Mouse (Mus musculus) intestine, embryonic 16.5 days (tissue): Measurements from ENCODE around the gene Ttc7b. TPM values are rescaled to one million over a fixed set of nuclear protein-coding genes. Genes with fewer than 3 reads are reported as not detected.

Source experiments
- ATAC-seq: fragments of 200-750 bp; cut with Nextera tagmentation; 2 replicates; pipeline ENCODE4 v1.8.0; 2017; ENCODE audit warnings: moderate TSS enrichment, moderate library complexity
- H3K27ac ChIP-seq: fragments of 300-500 bp; sonication (generic); 2 replicates; pipeline ENCODE4 v1.5.1; 2014; ENCODE audit warnings: mild to moderate bottlenecking, low read length
- H3K27me3 ChIP-seq: fragments of 300-500 bp; sonication (generic); replicated peaks from 2 replicates; pipeline ENCODE4 v1.6.1; 2014; ENCODE audit warnings: low read length, control low read depth, mixed read lengths; ENCODE audit not compliant: control insufficient read depth, insufficient read depth
- H3K36me3 ChIP-seq: fragments of 300-500 bp; sonication (generic); 2 replicates; pipeline ENCODE4 v1.6.1; 2014; ENCODE audit warnings: low read length, control low read depth; ENCODE audit not compliant: control insufficient read depth, insufficient read depth
- H3K4me1 ChIP-seq: fragments of 300-500 bp; sonication (generic); 2 replicates; pipeline ENCODE4 v1.6.1; 2014; ENCODE audit warnings: low read length, control low read depth, mixed read lengths; ENCODE audit not compliant: control insufficient read depth, insufficient read depth
- H3K4me2 ChIP-seq: fragments of 300-500 bp; sonication (generic); 2 replicates; pipeline ENCODE4 v1.6.1; 2014; ENCODE audit warnings: low read depth, low read length, control low read depth
- H3K4me3 ChIP-seq: fragments of 300-500 bp; sonication (generic); 2 replicates; pipeline ENCODE4 v1.5.1; 2014; ENCODE audit warnings: mild to moderate bottlenecking, low read length
- H3K9ac ChIP-seq: fragments of 300-500 bp; sonication (generic); 2 replicates; pipeline ENCODE4 v1.6.1; 2014; ENCODE audit warnings: low read depth, low read length
- H3K9me3 ChIP-seq: fragments of 300-500 bp; sonication (generic); 2 replicates; pipeline ENCODE4 v1.6.1; 2016; ENCODE audit warnings: low read length, control low read depth; ENCODE audit not compliant: control insufficient read depth
- WGBS: fragments of 180-500 bp; shearing (Covaris S2); extraction: QIAGEN DNeasy Blood & Tissue Kit; methylation state at CpG from one replicate; pipeline ENCODE4 v1.1.7; 2014; 5-methylcytosine and 5-hydroxymethylcytosine counted together
- polyA plus RNA-seq: library from polyadenylated mRNA; unstranded; fragments of >200 nt; fragmentation: Nextera tagmentation; extraction: Ambion mirVana; gene quantifications from 2 replicates; pipeline ENCODE4 v1.2.1, GENCODE M21; 2015

Ttc7b gene
- polyA plus RNA-seq, 1 experiment from 2014 or later, result 2.4 TPM

DNA sequence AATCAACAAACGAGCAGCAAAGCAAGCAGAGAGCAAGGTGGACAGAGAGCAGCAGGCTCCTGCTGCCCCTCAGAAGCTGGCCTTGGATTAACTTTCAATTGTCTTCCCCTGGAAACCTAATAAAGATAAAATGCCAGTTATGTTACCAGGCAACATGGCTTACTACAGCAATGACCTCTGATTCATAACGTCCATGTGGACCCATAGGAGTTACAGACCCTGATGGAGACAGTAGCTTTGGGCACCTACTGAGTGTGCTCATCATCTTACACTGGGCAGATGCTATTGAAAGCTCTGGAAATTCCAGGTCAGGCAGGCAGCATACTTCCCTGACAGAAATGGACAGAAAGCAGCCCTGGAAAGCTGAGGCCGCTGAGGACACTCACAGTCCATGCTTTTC, 80.7 kb downstream of the Ttc7b start:
- Histone ChIP-seq H3K9ac (no peak overlapping the region), H3K36me3 (no peaks in the 10 kb centered on the region), H3K4me2 (no peak overlapping the region), H3K4me1 (peaks cover 11% of the 10 kb centered on the region), H3K4me3 (no peak overlapping the region), H3K27me3 (no peaks in the 10 kb centered on the region), H3K9me3 (no peaks in the 10 kb centered on the region), H3K27ac (peak overlapping the region; percentile 1; the same call in 1 of the 2 replicates)
- no peak; the same call in 1 of the 2 replicates for ATAC-seq
- 47% methylated on average over 3 of the region's 3 CpGs for WGBS

DNA sequence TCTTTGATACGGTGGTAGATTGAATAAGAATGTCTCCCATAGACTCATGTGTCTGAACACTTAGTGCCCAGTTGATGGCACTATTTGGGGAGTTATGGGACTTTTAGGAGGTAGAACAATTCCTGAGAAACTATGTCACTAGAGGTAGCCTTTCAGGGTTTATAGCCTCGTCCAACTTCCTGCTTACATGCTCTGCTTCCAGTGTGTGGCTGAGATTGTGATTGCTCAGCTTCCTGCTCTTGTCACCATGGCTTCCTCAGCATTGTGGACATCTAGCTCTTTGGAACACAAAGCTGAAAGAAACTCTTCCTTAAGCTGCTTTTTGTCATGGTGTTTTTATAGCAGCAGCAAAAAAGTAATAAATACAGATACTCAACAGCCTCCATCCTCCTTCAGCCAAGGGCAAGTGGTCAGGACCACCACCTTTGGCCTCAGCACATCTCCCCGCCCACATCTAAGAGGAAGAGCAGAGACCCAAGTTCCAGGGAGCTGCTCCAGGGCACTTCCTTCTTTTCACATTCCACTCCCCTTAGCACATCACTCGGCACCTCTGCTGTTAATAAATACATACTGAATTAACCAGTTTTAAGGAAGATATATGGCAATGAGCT, 81.4 kb downstream of the Ttc7b start:
- ATAC-seq, result peak; percentile 58

DNA sequence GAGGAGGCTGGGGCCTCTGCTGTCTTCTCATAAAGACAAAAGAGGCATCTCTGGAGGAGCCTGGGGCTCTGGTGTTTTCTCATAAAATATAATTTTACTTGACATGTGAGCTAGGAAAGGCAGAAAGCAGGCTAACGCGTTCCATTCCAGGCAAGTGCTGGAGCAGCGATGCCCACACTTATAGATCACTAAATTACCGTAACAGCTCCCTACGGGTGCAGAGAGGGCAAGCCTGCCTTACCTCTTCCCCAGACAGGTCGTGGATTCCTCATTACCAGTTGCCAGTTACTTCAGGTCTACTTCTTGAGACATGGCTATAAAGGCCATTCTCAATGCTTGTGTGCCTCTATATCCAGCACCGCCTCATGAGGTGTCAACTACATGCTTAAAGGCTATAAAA, 82.1 kb downstream of the Ttc7b start:
- Histone ChIP-seq H3K27ac (no peak overlapping the region), H3K4me3 (no peak overlapping the region), H3K9ac (no peak overlapping the region), H3K9me3 (no peaks in the 10 kb centered on the region), H3K4me2 (no peak overlapping the region), H3K36me3 (no peaks in the 10 kb centered on the region), H3K4me1 (peaks cover 11% of the 10 kb centered on the region), H3K27me3 (no peaks in the 10 kb centered on the region)
- 79% methylated on average over 7 of the region's 7 CpGs for WGBS
- ATAC-seq, result no peak

More for the DNA sequence above, 81.4 kb downstream of the Ttc7b start:
- no peak overlapping the region for H3K9ac ChIP-seq
- H3K27me3 ChIP-seq, result no peaks in the 10 kb centered on the region
- peaks cover 11% of the 10 kb centered on the region for H3K4me1 ChIP-seq
- H3K9me3 ChIP-seq, result no peaks in the 10 kb centered on the region
- no peak overlapping the region for H3K4me3 ChIP-seq
- no peaks in the 10 kb centered on the region for H3K36me3 ChIP-seq
- H3K4me2 ChIP-seq, result no peak overlapping the region
- peak overlapping the region; percentile 1 for H3K27ac ChIP-seq
- 61% methylated on average over 4 of the region's 4 CpGs for WGBS

DNA sequence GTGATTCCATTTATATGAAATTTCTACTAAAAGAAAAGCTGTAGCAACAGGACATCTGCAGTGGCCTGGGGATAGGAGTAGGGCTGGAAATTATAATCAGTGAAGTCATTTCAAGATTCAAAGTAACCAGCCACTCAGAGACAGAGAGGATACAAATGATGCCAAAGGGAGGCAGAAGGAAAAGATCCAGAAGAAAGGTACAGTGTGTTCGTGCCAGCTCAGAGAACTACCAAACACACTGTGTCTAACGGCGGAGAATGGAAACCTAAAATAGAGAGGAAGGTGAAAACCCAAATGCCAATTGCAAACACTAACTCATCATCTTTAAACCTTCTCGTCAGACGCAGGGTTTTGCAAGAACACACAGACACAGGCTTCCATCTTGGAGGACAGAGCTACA, 82.8 kb downstream of the Ttc7b start:
- Histone ChIP-seq H3K27ac (no peak overlapping the region), H3K27me3 (no peaks in the 10 kb centered on the region), H3K4me1 (peaks cover 11% of the 10 kb centered on the region), H3K4me3 (no peak overlapping the region), H3K9ac (no peak overlapping the region), H3K36me3 (no peaks in the 10 kb centered on the region), H3K4me2 (no peak overlapping the region), H3K9me3 (no peaks in the 10 kb centered on the region)
- no peak for ATAC-seq
- 85% methylated on average over 5 of the region's 5 CpGs for WGBS

DNA sequence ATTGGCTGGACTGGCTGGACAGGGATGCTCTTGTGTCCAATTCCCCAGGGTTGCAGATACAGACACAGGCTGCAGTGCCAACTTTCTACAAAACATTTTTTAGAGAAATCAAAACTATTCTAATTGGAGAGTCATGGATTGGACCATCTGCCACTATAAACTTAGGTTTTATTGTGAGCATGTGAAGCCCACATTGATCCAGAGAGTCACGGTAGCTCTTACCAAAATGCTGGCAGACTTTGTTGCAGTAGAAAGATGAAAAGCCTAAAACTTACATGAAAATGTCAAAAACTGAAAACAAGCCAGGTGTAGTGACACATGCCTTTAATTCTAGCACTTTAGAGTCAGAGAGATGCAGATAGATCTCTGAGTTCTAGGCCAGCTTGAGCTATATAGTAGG, 84.9 kb downstream of the Ttc7b start:
- WGBS, result 95% methylated on average over 1 of the region's 1 CpGs
- ATAC-seq, result no peak
- H3K9me3 ChIP-seq, result no peaks in the 10 kb centered on the region
- peaks cover 11% of the 10 kb centered on the region for H3K4me1 ChIP-seq
- no peak overlapping the region for H3K9ac ChIP-seq
- no peak overlapping the region for H3K27ac ChIP-seq
- no peaks in the 10 kb centered on the region for H3K27me3 ChIP-seq
- H3K4me2 ChIP-seq, result no peak overlapping the region
- H3K4me3 ChIP-seq, result no peak overlapping the region
- H3K36me3 ChIP-seq, result no peaks in the 10 kb centered on the region

DNA sequence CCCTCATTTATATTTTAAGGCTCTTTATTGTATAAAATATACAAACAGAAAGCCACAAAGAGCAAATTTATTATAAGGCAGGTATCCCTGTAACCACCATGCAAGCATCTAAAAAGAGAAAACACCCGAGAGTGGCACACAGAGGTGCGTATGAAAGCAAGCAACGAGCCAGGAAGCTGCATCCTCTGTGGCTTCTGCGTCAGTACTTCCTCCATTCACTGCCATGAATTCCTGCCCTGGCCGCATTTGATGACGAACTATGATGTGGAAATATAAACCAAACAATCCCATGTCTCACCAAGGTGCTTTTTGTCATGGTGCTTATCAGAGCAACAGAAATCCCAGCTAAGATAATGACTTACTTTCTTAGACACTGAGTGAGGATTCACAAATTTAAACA, 88.8 kb downstream of the Ttc7b start:
- Histone ChIP-seq H3K4me3 (no peak overlapping the region), H3K36me3 (no peaks in the 10 kb centered on the region), H3K27me3 (no peaks in the 10 kb centered on the region), H3K4me2 (no peak overlapping the region), H3K9me3 (no peaks in the 10 kb centered on the region), H3K9ac (no peak overlapping the region), H3K27ac (no peak overlapping the region), H3K4me1 (no peaks in the 10 kb centered on the region)
- 85% methylated on average over 6 of the region's 6 CpGs for WGBS
- ATAC-seq, result no peak

DNA sequence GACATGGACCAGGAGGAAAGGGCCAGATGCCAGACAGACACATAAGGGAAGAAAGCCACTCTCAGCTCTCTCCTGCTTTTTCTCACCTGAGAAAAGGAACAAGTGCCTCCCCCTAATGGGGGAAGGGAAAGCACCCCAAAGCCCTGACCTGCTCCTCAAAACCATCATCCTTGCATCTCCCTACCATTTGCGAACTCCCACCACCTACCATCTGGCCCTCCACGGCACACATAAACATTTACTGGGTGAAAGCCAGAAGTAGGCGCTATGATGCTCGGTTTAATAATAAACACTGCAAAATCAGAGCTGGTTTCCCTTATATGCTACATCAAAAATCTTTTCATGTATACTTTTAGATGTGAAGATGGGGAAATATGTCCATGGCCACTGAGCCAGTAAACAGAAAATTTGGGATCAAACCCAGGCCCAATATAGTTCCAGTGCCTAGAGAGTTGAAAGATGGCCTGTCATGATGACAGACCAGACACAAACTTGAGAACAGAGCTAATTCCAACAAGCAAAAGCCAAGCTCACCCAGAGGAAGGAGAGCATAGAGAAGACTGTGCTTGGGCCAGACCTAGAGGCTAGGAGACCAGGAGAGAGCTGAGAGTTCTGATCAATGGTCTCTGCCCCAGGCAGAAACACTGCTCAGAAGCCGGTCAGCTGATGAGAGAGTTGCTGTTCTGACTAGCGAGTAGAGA, 91.1 kb downstream of the Ttc7b start:
- Histone ChIP-seq H3K4me1 (no peaks in the 10 kb centered on the region), H3K9ac (no peak overlapping the region), H3K27ac (no peak overlapping the region), H3K4me3 (no peak overlapping the region), H3K9me3 (no peaks in the 10 kb centered on the region), H3K27me3 (no peaks in the 10 kb centered on the region), H3K4me2 (no peak overlapping the region), H3K36me3 (no peaks in the 10 kb centered on the region)
- 71% methylated on average over 6 of the region's 6 CpGs for WGBS
- ATAC-seq, result no peak

DNA sequence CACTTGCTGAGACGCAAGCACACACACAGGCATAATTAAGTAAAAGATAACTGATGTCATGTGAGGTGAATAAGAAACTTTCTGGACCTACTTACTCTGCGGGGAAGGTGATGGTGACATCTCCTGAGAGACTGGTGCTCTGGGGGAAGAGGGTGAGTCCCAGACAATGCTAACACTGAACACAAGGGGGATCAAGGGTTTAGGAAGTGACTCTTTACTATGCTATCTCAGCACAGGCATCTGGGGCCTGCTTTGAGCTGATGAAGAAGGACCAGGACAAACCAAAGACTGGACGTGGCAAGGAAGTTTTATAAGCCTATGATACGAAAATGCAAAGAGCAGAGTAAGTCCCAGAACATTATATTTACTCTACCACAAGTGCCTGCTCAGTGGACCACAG, 92.4 kb downstream of the Ttc7b start:
- WGBS, result 90% methylated on average over 4 of the region's 4 CpGs
- no peaks in the 10 kb centered on the region for H3K9me3 ChIP-seq

DNA sequence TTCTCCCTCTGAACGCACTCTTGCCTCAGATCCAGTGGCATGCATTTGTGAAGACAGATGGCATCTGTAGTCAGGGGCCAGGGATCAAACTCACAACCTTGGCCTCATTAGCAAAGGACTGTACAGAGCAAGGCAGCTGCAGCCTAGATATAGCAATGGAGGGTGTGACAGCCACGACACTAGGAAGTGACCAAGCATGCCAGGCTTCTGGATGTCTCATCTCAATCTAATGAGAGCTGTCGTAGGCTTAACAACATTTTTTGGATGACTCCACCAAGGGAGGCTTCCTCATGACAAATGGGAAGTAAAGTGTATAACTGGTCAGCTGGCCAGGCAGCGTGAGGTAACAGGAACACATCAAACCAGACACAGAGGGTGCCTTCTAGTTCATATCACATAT, 94.4 kb downstream of the Ttc7b start:
- Histone ChIP-seq H3K4me1 (peaks cover 6% of the 10 kb centered on the region), H3K9ac (no peak overlapping the region), H3K9me3 (no peaks in the 10 kb centered on the region), H3K4me2 (no peak overlapping the region), H3K27me3 (no peaks in the 10 kb centered on the region), H3K4me3 (no peak overlapping the region), H3K27ac (no peak overlapping the region), H3K36me3 (no peaks in the 10 kb centered on the region)
- ATAC-seq, result no peak
- 65% methylated on average over 4 of the region's 4 CpGs for WGBS

More for the DNA sequence above, 92.4 kb downstream of the Ttc7b start:
- no peaks in the 10 kb centered on the region for H3K27me3 ChIP-seq
- H3K9ac ChIP-seq, result no peak overlapping the region
- ATAC-seq, result no peak
- no peaks in the 10 kb centered on the region for H3K36me3 ChIP-seq
- H3K27ac ChIP-seq, result no peak overlapping the region
- no peak overlapping the region for H3K4me3 ChIP-seq
- no peaks in the 10 kb centered on the region for H3K4me1 ChIP-seq
- H3K4me2 ChIP-seq, result no peak overlapping the region
